Mouse (Mus musculus): ENCODE data around the gene Cldn10. TPM values are rescaled to one million over a fixed set of nuclear protein-coding genes. Genes with fewer than 3 reads are reported as not detected.

The Cldn10 gene
- total and polyA plus RNA-seq, 2 experiments = 0.09 TPM; not detected in 1

- TF ChIP-seq CTCF (IDR thresholded peaks at IDR 0.05; ENCODE audit: low read depth, low read length) (no peak), POLR2A (IDR thresholded peaks at IDR 0.05; ENCODE audit: extremely low read depth, insufficient read depth, low read length) (no peak)
- Histone ChIP-seq H3K27me3 (ENCODE audit: control insufficient read depth, insufficient read depth, low read length) (no peaks in the 10 kb centered on the region), H3K4me3 (ENCODE audit: insufficient read depth, low read depth, low read length) (no peak overlapping the region), H3K79me2 (ENCODE audit: control insufficient read depth, insufficient read depth, low read length) (no peaks in the 10 kb centered on the region), H3K36me3 (ENCODE audit: control insufficient read depth, insufficient read depth, low read length) (no peaks in the 10 kb centered on the region), H3K27ac (replicated peaks; ENCODE audit: insufficient read depth, low read depth, low read length) (no peak overlapping the region), H3K4me1 (ENCODE audit: control insufficient read depth, insufficient read depth, low read length) (no peaks in the 10 kb centered on the region; the same call in 1 of the 2 replicates), H3K9ac (ENCODE audit: low read depth, low read length) (no peak overlapping the region)
- DNase-seq (ENCODE audit: extremely low read depth, low read depth, low spot score) = peak; percentile 68
- WGBS = 37% methylated on average over 17 of the region's 17 CpGs
Measured at GRCm38 (mm10) chr14:118783326-118783935, 4.3 kb upstream of the Cldn10 start.

GRCm38 (mm10) chr14:118790217-118790616 lies 2.5 kb downstream of the Cldn10 start:
- Histone ChIP-seq H3K27ac (replicated peaks; ENCODE audit: insufficient read depth, low read depth, low read length) (no peak overlapping the region), H3K4me3 (ENCODE audit: insufficient read depth, low read depth, low read length) (no peak overlapping the region), H3K79me2 (ENCODE audit: control insufficient read depth, insufficient read depth, low read length) (no peaks in the 10 kb centered on the region), H3K27me3 (ENCODE audit: control insufficient read depth, insufficient read depth, low read length) (no peaks in the 10 kb centered on the region; the same call in 1 of the 2 replicates), H3K4me1 (ENCODE audit: control insufficient read depth, insufficient read depth, low read length) (no peaks in the 10 kb centered on the region), H3K36me3 (ENCODE audit: control insufficient read depth, insufficient read depth, low read length) (no peaks in the 10 kb centered on the region), H3K9ac (ENCODE audit: low read depth, low read length) (no peak overlapping the region)
- TF ChIP-seq POLR2A (IDR thresholded peaks at IDR 0.05; ENCODE audit: extremely low read depth, insufficient read depth, low read length) (no peak), CTCF (IDR thresholded peaks at IDR 0.05; ENCODE audit: low read depth, low read length) (no peak)
- WGBS = 84% methylated on average over 4 of the region's 4 CpGs
- no peak for DNase-seq (ENCODE audit: extremely low read depth, low read depth, low spot score)

GRCm38 (mm10) chr14:118792957-118793356 lies 5.2 kb downstream of the Cldn10 start:
- no peaks in the 10 kb centered on the region for H3K79me2 ChIP-seq (ENCODE audit: control insufficient read depth, insufficient read depth, low read length)
- TF ChIP-seq POLR2A (IDR thresholded peaks at IDR 0.05; ENCODE audit: extremely low read depth, insufficient read depth, low read length) (no peak), CTCF (IDR thresholded peaks at IDR 0.05; ENCODE audit: low read depth, low read length) (no peak)
- no peaks in the 10 kb centered on the region for H3K36me3 ChIP-seq (ENCODE audit: control insufficient read depth, insufficient read depth, low read length)
- H3K27ac ChIP-seq (replicated peaks; ENCODE audit: insufficient read depth, low read depth, low read length) = no peak overlapping the region
- H3K4me3 ChIP-seq (ENCODE audit: insufficient read depth, low read depth, low read length) = no peak overlapping the region
- 96% methylated on average over 7 of the region's 7 CpGs for WGBS
- DNase-seq (ENCODE audit: extremely low read depth, low read depth, low spot score) = no peak
- H3K27me3 ChIP-seq (ENCODE audit: control insufficient read depth, insufficient read depth, low read length) = no peaks in the 10 kb centered on the region; the same call in 1 of the 2 replicates
- peaks cover 6% of the 10 kb centered on the region for H3K4me1 ChIP-seq (ENCODE audit: control insufficient read depth, insufficient read depth, low read length)
- no peak overlapping the region for H3K9ac ChIP-seq (ENCODE audit: low read depth, low read length)

DNA sequence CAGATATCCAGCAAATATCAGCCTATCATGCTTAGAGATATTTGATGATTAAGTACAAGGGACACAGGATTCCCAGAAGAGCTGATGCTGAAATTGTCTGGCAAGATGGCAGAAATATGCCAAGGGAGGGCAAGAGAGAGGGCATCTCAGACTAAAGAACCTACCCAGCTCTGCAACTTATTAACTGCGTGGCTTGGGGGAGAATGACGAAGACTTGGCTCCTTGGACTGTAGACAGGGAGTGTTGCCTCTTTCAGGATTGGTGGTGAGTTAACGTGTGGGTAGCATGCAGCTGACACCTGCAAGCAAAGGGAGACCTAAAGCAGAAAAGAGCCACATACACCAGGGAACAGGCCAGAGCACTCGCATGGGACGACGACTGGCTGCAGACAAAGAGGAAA lies 5.7 kb downstream of the Cldn10 start:
- no peak overlapping the region for H3K27ac ChIP-seq (replicated peaks; ENCODE audit: insufficient read depth, low read depth, low read length)
- H3K27me3 ChIP-seq (ENCODE audit: control insufficient read depth, insufficient read depth, low read length) = no peaks in the 10 kb centered on the region; the same call in 1 of the 2 replicates
- H3K4me3 ChIP-seq (ENCODE audit: insufficient read depth, low read depth, low read length) = no peak overlapping the region
- H3K36me3 ChIP-seq (ENCODE audit: control insufficient read depth, insufficient read depth, low read length) = no peaks in the 10 kb centered on the region
- no peak overlapping the region for H3K9ac ChIP-seq (ENCODE audit: low read depth, low read length)
- no peak for DNase-seq (ENCODE audit: extremely low read depth, low read depth, low spot score)
- no peak for TF ChIP-seq CTCF (IDR thresholded peaks at IDR 0.05; ENCODE audit: low read depth, low read length)
- no peak for TF ChIP-seq POLR2A (IDR thresholded peaks at IDR 0.05; ENCODE audit: extremely low read depth, insufficient read depth, low read length)
- 87% methylated on average over 6 of the region's 6 CpGs for WGBS
- no peaks in the 10 kb centered on the region for H3K79me2 ChIP-seq (ENCODE audit: control insufficient read depth, insufficient read depth, low read length)
- H3K4me1 ChIP-seq (ENCODE audit: control insufficient read depth, insufficient read depth, low read length) = peaks cover 6% of the 10 kb centered on the region

DNA sequence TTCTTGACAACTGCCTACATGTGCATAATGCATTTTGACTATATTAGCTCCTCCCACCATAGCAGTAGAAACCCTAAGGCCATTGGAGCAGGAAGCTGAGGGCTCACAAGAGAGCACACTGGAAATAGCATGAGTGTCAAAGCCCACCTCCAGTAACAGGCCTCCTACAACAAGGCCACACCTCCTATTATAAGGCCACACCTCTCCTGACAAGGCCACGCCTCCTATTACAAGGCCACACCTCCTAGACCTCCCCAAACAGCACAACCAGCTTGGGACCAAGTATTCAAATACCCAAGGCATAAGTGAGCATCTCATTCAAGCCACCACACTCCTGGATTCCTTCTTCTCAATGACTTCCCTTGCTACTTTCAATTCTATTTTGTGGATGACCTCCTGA lies 6.5 kb downstream of the Cldn10 start:
- TF ChIP-seq CTCF (IDR thresholded peaks at IDR 0.05; ENCODE audit: low read depth, low read length) (no peak), POLR2A (IDR thresholded peaks at IDR 0.05; ENCODE audit: extremely low read depth, insufficient read depth, low read length) (no peak)
- 45% methylated on average over 1 of the region's 1 CpGs for WGBS
- DNase-seq (ENCODE audit: extremely low read depth, low read depth, low spot score) = no peak
- H3K4me1 ChIP-seq (ENCODE audit: control insufficient read depth, insufficient read depth, low read length) = peaks cover 6% of the 10 kb centered on the region
- H3K27me3 ChIP-seq (ENCODE audit: control insufficient read depth, insufficient read depth, low read length) = no peaks in the 10 kb centered on the region; the same call in 1 of the 2 replicates
- H3K79me2 ChIP-seq (ENCODE audit: control insufficient read depth, insufficient read depth, low read length) = no peaks in the 10 kb centered on the region
- H3K36me3 ChIP-seq (ENCODE audit: control insufficient read depth, insufficient read depth, low read length) = no peaks in the 10 kb centered on the region
- H3K27ac ChIP-seq (replicated peaks; ENCODE audit: insufficient read depth, low read depth, low read length) = no peak overlapping the region
- no peak overlapping the region for H3K4me3 ChIP-seq (ENCODE audit: insufficient read depth, low read depth, low read length)
- H3K9ac ChIP-seq (ENCODE audit: low read depth, low read length) = no peak overlapping the region

- Histone ChIP-seq H3K27ac (replicated peaks; ENCODE audit: insufficient read depth, low read depth, low read length) (no peak overlapping the region), H3K4me3 (ENCODE audit: insufficient read depth, low read depth, low read length) (no peak overlapping the region), H3K36me3 (ENCODE audit: control insufficient read depth, insufficient read depth, low read length) (no peaks in the 10 kb centered on the region), H3K79me2 (ENCODE audit: control insufficient read depth, insufficient read depth, low read length) (no peaks in the 10 kb centered on the region), H3K4me1 (ENCODE audit: control insufficient read depth, insufficient read depth, low read length) (peaks cover 6% of the 10 kb centered on the region), H3K27me3 (ENCODE audit: control insufficient read depth, insufficient read depth, low read length) (no peaks in the 10 kb centered on the region; the same call in 1 of the 2 replicates), H3K9ac (ENCODE audit: low read depth, low read length) (no peak overlapping the region)
- DNase-seq (ENCODE audit: extremely low read depth, low read depth, low spot score) = no peak
- TF ChIP-seq CTCF (IDR thresholded peaks at IDR 0.05; ENCODE audit: low read depth, low read length) = no peak
- no peak for TF ChIP-seq POLR2A (IDR thresholded peaks at IDR 0.05; ENCODE audit: extremely low read depth, insufficient read depth, low read length)
- 87% methylated on average over 2 of the region's 2 CpGs for WGBS
Measured at GRCm38 (mm10) chr14:118794893-118795292, 7.2 kb downstream of the Cldn10 start.

All from liver, adult 2 months (tissue).